Mouse (Mus musculus) heart, adult 2 months (tissue): ENCODE results near the gene Zswim1.

Experiments used
- CTCF ChIP-seq: fragments of 200-600 bp; IDR thresholded peaks from 2 replicates; pipeline ENCODE4 v1.8.1; 2022; ENCODE audit warnings: antibody characterized with exemption, mild to moderate bottlenecking, moderate library complexity
- POLR2A ChIP-seq: fragments of 200-500 bp; IDR thresholded peaks from 2 replicates; pipeline ENCODE4 v1.6.1; 2011; ENCODE audit warnings: mild to moderate bottlenecking, low read depth, low read length, control low read depth; ENCODE audit not compliant: insufficient read depth

DNA sequence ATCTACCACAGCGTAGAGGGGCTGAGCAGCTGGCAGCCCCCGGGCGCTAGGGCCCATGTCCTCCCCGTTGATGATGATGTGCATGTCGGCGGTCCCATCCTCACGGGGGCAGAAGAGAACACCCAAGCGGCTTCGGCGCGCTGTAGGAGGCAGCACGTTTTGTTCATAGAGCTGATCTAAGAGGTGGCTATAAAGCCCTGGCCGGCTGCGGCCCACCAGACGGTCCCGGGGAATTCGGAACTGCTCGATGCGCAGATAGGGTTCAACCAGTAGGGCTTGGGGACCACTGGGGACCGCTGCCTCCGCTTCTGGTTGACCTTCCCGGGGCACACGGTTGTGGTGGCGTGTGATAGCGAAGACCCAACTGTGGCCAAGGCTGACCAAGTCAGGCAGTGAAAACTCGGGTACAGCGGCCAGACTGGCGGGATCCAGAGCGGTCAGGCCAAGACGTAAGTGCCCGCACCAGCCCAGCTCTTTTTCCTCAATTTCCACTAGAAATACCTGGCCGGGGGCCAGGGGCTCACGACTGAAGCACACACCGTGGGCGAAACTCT is 10.3 kb downstream of the Zswim1 start, which contains the start of gene Ctsa:
- TF ChIP-seq POLR2A (peak; percentile 56; the same call in 1 of the 2 replicates), CTCF (peak; percentile 85)
